Mouse (Mus musculus) midbrain, embryonic 12.5 days (tissue): ENCODE data around the gene Mttp. TPM values are rescaled to one million over a fixed set of nuclear protein-coding genes. Genes with fewer than 3 reads are reported as not detected.

ENCODE experiments used
- polyA plus RNA-seq: library from polyadenylated mRNA; unstranded; fragments of >200 nt; fragmentation: Nextera tagmentation; extraction: Ambion mirVana; gene quantifications from 2 replicates; pipeline ENCODE4 v1.2.1, GENCODE M21; 2016

Mttp gene
- polyA plus RNA-seq, 1 experiment from 2014 or later: 14.1 TPM

Other genes starting within 250 kb of the Mttp start
- 94.8 and 103 TPM in 2 replicates for gene Lamtor3, start 226.5 kb downstream of the Mttp start, polyA plus RNA-seq
- 2.1 and 2.3 TPM in 2 replicates for gene Dapp1, start 163.4 kb downstream of the Mttp start, polyA plus RNA-seq
- gene 1110002E22Rik, start 79.9 kb downstream of the Mttp start, polyA plus RNA-seq: 0.05 TPM in 2 replicates
- gene Gm5105, start 77.6 kb downstream of the Mttp start, polyA plus RNA-seq: not detected in 2 replicates
- gene Trmt10a, start 1.5 kb downstream of the Mttp start, polyA plus RNA-seq: 14.0 and 15.6 TPM in 2 replicates
- gene 4930579F01Rik, start 48.9 kb upstream of the Mttp start, polyA plus RNA-seq: 0.14 TPM in 1 of 2 replicates, not detected in the other
- 0.47 and 0.50 TPM in 2 replicates for gene Adh7, start 72.8 kb upstream of the Mttp start, polyA plus RNA-seq
- gene Adh1, start 116.0 kb upstream of the Mttp start, polyA plus RNA-seq: 0.16 and 0.34 TPM in 2 replicates
- not detected in 2 replicates for gene Adh6a, start 168.3 kb upstream of the Mttp start, polyA plus RNA-seq
- gene Adh6b, start 196.8 kb upstream of the Mttp start, polyA plus RNA-seq: 0.10 and 0.17 TPM in 2 replicates